Mouse (Mus musculus): ENCODE results near the gene Ndufaf2.

DNA sequence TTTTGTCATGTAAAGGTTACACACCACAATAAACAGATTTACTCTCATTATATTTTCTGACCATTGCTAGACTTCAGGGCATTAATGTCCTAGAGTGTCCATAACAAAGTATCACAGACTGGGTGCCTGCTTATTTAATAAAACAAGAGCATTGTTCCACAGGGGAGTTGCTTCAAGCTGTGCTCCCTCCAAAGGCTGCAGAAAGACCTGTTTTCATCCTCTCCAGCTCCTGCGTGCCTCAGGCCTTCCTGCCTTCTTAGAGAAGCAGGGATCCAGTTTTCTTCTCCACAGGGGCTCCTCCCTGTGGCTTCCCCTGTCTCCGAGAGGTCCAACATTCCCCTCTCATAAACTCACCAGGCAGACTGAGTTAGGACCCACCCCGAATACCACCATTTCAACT is 202.2 kb downstream of the Ndufaf2 start:
- TF ChIP-seq POLR2A (IDR thresholded peaks at IDR 0.05; ENCODE audit: borderline replicate concordance, low read depth, low read length): no peak
- TF ChIP-seq CTCF (IDR thresholded peaks at IDR 0.05; ENCODE audit: low read depth, low read length): no peak

Measured in bone marrow macrophage, adult 2 months (primary cell).